Mouse (Mus musculus) liver, embryonic 11.5 days (tissue): ENCODE results near the gene Kirrel. TPM values are rescaled to one million over a fixed set of nuclear protein-coding genes. Genes with fewer than 3 reads are reported as not detected.

Source experiments
- ATAC-seq: fragments of 200-750 bp; cut with Nextera tagmentation; replicated peaks from 2 replicates; pipeline ENCODE4 v1.8.0; 2017; ENCODE audit warnings: moderate number of reproducible peaks, mild to moderate bottlenecking, moderate TSS enrichment, moderate library complexity; ENCODE audit not compliant: low FRiP score
- DNase-seq: peaks from one replicate; pipeline ENCODE4 v3.0.0-alpha.2; 2017; ENCODE audit warnings: low spot score
- H3K27ac ChIP-seq: fragments of 300-500 bp; sonication (generic); 2 replicates; pipeline ENCODE4 v1.5.1; 2014; ENCODE audit warnings: mild to moderate bottlenecking, low read depth, low read length, control low read depth
- H3K27me3 ChIP-seq: fragments of 300-500 bp; sonication (generic); replicated peaks from 2 replicates; pipeline ENCODE4 v1.6.1; 2014; ENCODE audit warnings: low read length, mixed read lengths; ENCODE audit not compliant: control insufficient read depth, insufficient read depth
- H3K36me3 ChIP-seq: fragments of 300-500 bp; sonication (generic); 2 replicates; pipeline ENCODE4 v1.6.1; 2014; ENCODE audit warnings: mild to moderate bottlenecking, low read length, moderate library complexity, mixed read lengths; ENCODE audit not compliant: control insufficient read depth, insufficient read depth
- H3K4me1 ChIP-seq: fragments of 300-500 bp; sonication (generic); replicated peaks from 2 replicates; pipeline ENCODE4 v1.6.1; 2014; ENCODE audit warnings: low read length, mixed read lengths; ENCODE audit not compliant: control insufficient read depth, insufficient read depth
- H3K4me2 ChIP-seq: fragments of 300-500 bp; sonication (generic); 2 replicates; pipeline ENCODE4 v1.6.1; 2014; ENCODE audit warnings: mild to moderate bottlenecking, control low read depth, moderate library complexity
- H3K4me3 ChIP-seq: fragments of 300-500 bp; sonication (generic); 2 replicates; pipeline ENCODE4 v1.5.1; 2014; ENCODE audit warnings: low read depth, low read length, control low read depth
- H3K9ac ChIP-seq: fragments of 300-500 bp; sonication (generic); 2 replicates; pipeline ENCODE4 v1.6.1; 2014; ENCODE audit warnings: low read depth, low read length, control low read depth
- H3K9me3 ChIP-seq: fragments of 300-500 bp; sonication (generic); 2 replicates; pipeline ENCODE4 v1.6.1; 2016; ENCODE audit warnings: low read length, inconsistent platforms, mixed read lengths; ENCODE audit not compliant: control insufficient read depth
- WGBS: fragments of 180-500 bp; shearing (Covaris S2); extraction: QIAGEN DNeasy Blood & Tissue Kit; methylation state at CpG from one replicate; pipeline ENCODE4 v1.1.7; 2014; 5-methylcytosine and 5-hydroxymethylcytosine counted together
- polyA plus RNA-seq: library from polyadenylated mRNA; unstranded; fragments of >200 nt; fragmentation: Nextera tagmentation; extraction: Ambion mirVana; gene quantifications from 2 replicates; pipeline ENCODE4 v1.2.1, GENCODE M21; 2014

The Kirrel gene
- polyA plus RNA-seq, 1 experiment from 2014 or later, result 3.6 TPM

- Histone ChIP-seq H3K36me3 (no peaks in the 10 kb centered on the region), H3K9me3 (no peaks in the 10 kb centered on the region), H3K27me3 (no peaks in the 10 kb centered on the region), H3K9ac (no peak overlapping the region), H3K27ac (no peak overlapping the region), H3K4me3 (no peak overlapping the region), H3K4me2 (no peak overlapping the region), H3K4me1 (no peaks in the 10 kb centered on the region)
- peak; percentile 41 for DNase-seq
- peak; percentile 47; the same call in 1 of the 2 replicates for ATAC-seq
- 74% methylated on average over 13 of the region's 13 CpGs for WGBS
Observed at GRCm38 (mm10) chr3:87089694-87090565, 84.6 kb downstream of the Kirrel start.

- 89% methylated on average over 7 of the region's 7 CpGs for WGBS
- H3K4me2 ChIP-seq, result no peak overlapping the region
- H3K27me3 ChIP-seq, result no peaks in the 10 kb centered on the region
- no peak overlapping the region for H3K27ac ChIP-seq
- ATAC-seq (no peak), DNase-seq (no peak)
- H3K4me1 ChIP-seq, result no peaks in the 10 kb centered on the region
- H3K9ac ChIP-seq, result no peak overlapping the region
- H3K4me3 ChIP-seq, result no peak overlapping the region
- peaks cover 3% of the 10 kb centered on the region; the same call in 1 of the 2 replicates for H3K36me3 ChIP-seq
- H3K9me3 ChIP-seq, result no peaks in the 10 kb centered on the region
Observed at GRCm38 (mm10) chr3:87087146-87087545, 87.4 kb downstream of the Kirrel start.

- no peak overlapping the region for H3K4me3 ChIP-seq
- H3K4me1 ChIP-seq, result no peaks in the 10 kb centered on the region
- no peak overlapping the region for H3K27ac ChIP-seq
- H3K9me3 ChIP-seq, result no peaks in the 10 kb centered on the region
- ATAC-seq (no peak), DNase-seq (peak; percentile 41)
- H3K4me2 ChIP-seq, result no peak overlapping the region
- peaks cover 3% of the 10 kb centered on the region; the same call in 1 of the 2 replicates for H3K36me3 ChIP-seq
- no peak overlapping the region for H3K9ac ChIP-seq
- WGBS, result 66% methylated on average over 3 of the region's 3 CpGs
- H3K27me3 ChIP-seq, result no peaks in the 10 kb centered on the region
Observed at GRCm38 (mm10) chr3:87082235-87082634, 92.3 kb downstream of the Kirrel start.

- WGBS, result 85% methylated on average over 4 of the region's 4 CpGs
- Histone ChIP-seq H3K4me2 (no peak overlapping the region), H3K36me3 (peaks cover 3% of the 10 kb centered on the region; the same call in 1 of the 2 replicates), H3K9ac (no peak overlapping the region), H3K4me3 (no peak overlapping the region), H3K4me1 (no peaks in the 10 kb centered on the region), H3K27ac (no peak overlapping the region), H3K27me3 (no peaks in the 10 kb centered on the region), H3K9me3 (no peaks in the 10 kb centered on the region)
- DNase-seq (no peak), ATAC-seq (no peak)
Observed at GRCm38 (mm10) chr3:87079751-87080150, 94.8 kb downstream of the Kirrel start.

- ATAC-seq, result no peak
Observed at GRCm38 (mm10) chr3:87079301-87079700, 95.2 kb downstream of the Kirrel start.

GRCm38 (mm10) chr3:87077681-87078080, 96.9 kb downstream of the Kirrel start:
- DNase-seq, result no peak
- no peak for ATAC-seq
- Histone ChIP-seq H3K9me3 (no peaks in the 10 kb centered on the region), H3K4me3 (no peak overlapping the region), H3K27me3 (no peaks in the 10 kb centered on the region), H3K27ac (no peak overlapping the region), H3K4me2 (no peak overlapping the region), H3K36me3 (no peaks in the 10 kb centered on the region; the same call in 1 of the 2 replicates), H3K9ac (no peak overlapping the region), H3K4me1 (no peaks in the 10 kb centered on the region)
- WGBS, result 75% methylated on average over 9 of the region's 9 CpGs

More at GRCm38 (mm10) chr3:87079301-87079700, 95.2 kb downstream of the Kirrel start:
- Histone ChIP-seq H3K27me3 (no peaks in the 10 kb centered on the region), H3K4me3 (no peak overlapping the region), H3K9ac (no peak overlapping the region), H3K27ac (no peak overlapping the region), H3K4me2 (no peak overlapping the region), H3K9me3 (no peaks in the 10 kb centered on the region), H3K4me1 (no peaks in the 10 kb centered on the region), H3K36me3 (peaks cover 3% of the 10 kb centered on the region; the same call in 1 of the 2 replicates)
- WGBS, result 92% methylated on average over 7 of the region's 7 CpGs
- DNase-seq, result no peak

- no peak for ATAC-seq
- no peak overlapping the region for H3K4me2 ChIP-seq
- 76% methylated on average over 5 of the region's 5 CpGs for WGBS
- H3K4me3 ChIP-seq, result no peak overlapping the region
- no peaks in the 10 kb centered on the region for H3K4me1 ChIP-seq
- no peaks in the 10 kb centered on the region for H3K9me3 ChIP-seq
- no peak overlapping the region for H3K27ac ChIP-seq
- H3K9ac ChIP-seq, result no peak overlapping the region
- peak; percentile 22 for DNase-seq
- no peaks in the 10 kb centered on the region; the same call in 1 of the 2 replicates for H3K36me3 ChIP-seq
- H3K27me3 ChIP-seq, result no peaks in the 10 kb centered on the region
Observed at GRCm38 (mm10) chr3:87076899-87077298, 97.6 kb downstream of the Kirrel start.

- DNase-seq (peak; percentile 15), ATAC-seq (no peak)
- H3K9ac ChIP-seq, result no peak overlapping the region
- no peaks in the 10 kb centered on the region for H3K9me3 ChIP-seq
- no peaks in the 10 kb centered on the region for H3K36me3 ChIP-seq
- no peak overlapping the region for H3K27ac ChIP-seq
- 86% methylated on average over 7 of the region's 7 CpGs for WGBS
- H3K27me3 ChIP-seq, result no peaks in the 10 kb centered on the region
- H3K4me1 ChIP-seq, result no peaks in the 10 kb centered on the region
- no peak overlapping the region for H3K4me2 ChIP-seq
- H3K4me3 ChIP-seq, result no peak overlapping the region
Observed at GRCm38 (mm10) chr3:87076161-87076560, 98.4 kb downstream of the Kirrel start.
